9 mouse cellular contexts compared by ENCODE assay signal in genomic region chr8:84657680-84658079, GRCm38 (mm10). TPM values are rescaled to one million over a fixed set of nuclear protein-coding genes. Genes with fewer than 3 reads are reported as not detected.
A peak's percentile ranks its signal among the peaks of the same experiment; 100 is the strongest.
DNase-seq lines count a peak whose midpoint lies in the region; ATAC-seq and TF ChIP-seq lines count a peak whose summit lies in the region.
"Had no signal": no experiment of that assay in that cellular context is flagged by ENCODE, and none has a peak within 500 bp of the region (broad histone marks: within the 10 kb centered on the region; RNA-seq: fewer than 3 reads in every experiment).

No protein-coding gene starts in this region.

- 0 out of 2 replicates have a peak overlapping the region, but pooled peaks have one; percentile 5 for H3K4me2 ChIP-seq in embryonic facial prominence, embryonic 12.5 days (replicated peaks)

- no peak for TF ChIP-seq POLR2A in small intestine, adult 2 months (IDR thresholded peaks at IDR 0.05; ENCODE audit: low read depth, low read length)

- DNase-seq in lung, adult 18-20 months = peak; percentile 63 to 73
- DNase-seq in lung, postnatal 25 days (ENCODE audit: low spot score) = no peak
- peak; percentile 46 for DNase-seq in kidney, postnatal 14 days
- DNase-seq in retina, embryonic 14.5 days (ENCODE audit: low spot score) = no peak
- DNase-seq in cerebellum, postnatal 10 days = no peak

- no peaks in the 10 kb centered on the region for H3K9me3 ChIP-seq in embryonic facial prominence, embryonic 12.5 days
- H3K9me3 ChIP-seq: midbrain, embryonic 15.5 days had no signal

- H3K4me3 ChIP-seq in embryonic facial prominence, embryonic 12.5 days = no peak overlapping the region
- no peak overlapping the region for H3K4me3 ChIP-seq in small intestine, adult 2 months (ENCODE audit: low read depth, low read length)
- H3K4me3 ChIP-seq: midbrain, embryonic 15.5 days had no signal

- ATAC-seq in embryonic facial prominence, embryonic 12.5 days (ENCODE audit: insufficient number of reproducible peaks, insufficient read depth, low FRiP score, low TSS enrichment) = no peak
- ATAC-seq: forebrain, embryonic 14.5 days; midbrain, embryonic 15.5 days had no signal

- TF ChIP-seq CTCF in small intestine, adult 2 months (IDR thresholded peaks at IDR 0.05; ENCODE audit: extremely low read depth, insufficient read length, insufficient replicate concordance, low read depth, low read length) = no peak

- H3K9ac ChIP-seq in embryonic facial prominence, embryonic 12.5 days = no peak overlapping the region
- H3K9ac ChIP-seq: midbrain, embryonic 15.5 days had no signal

- H3K4me1 ChIP-seq in embryonic facial prominence, embryonic 12.5 days = peaks cover 55% of the 10 kb centered on the region
- peaks cover 14% of the 10 kb centered on the region for H3K4me1 ChIP-seq in small intestine, adult 2 months (ENCODE audit: control insufficient read depth, insufficient read depth, insufficient read length, low read length)

- WGBS in embryonic facial prominence, embryonic 12.5 days = 38% methylated on average over 4 of the region's 4 CpGs
- WGBS in small intestine, adult 2 months = 27% methylated on average over 4 of the region's 4 CpGs

- H3K36me3 ChIP-seq in embryonic facial prominence, embryonic 12.5 days = no peaks in the 10 kb centered on the region
- no peaks in the 10 kb centered on the region for H3K36me3 ChIP-seq in small intestine, adult 2 months (ENCODE audit: control insufficient read depth, insufficient read depth, low read length)
- H3K36me3 ChIP-seq: midbrain, embryonic 15.5 days had no signal

- peak overlapping the region; percentile 98 for H3K27ac ChIP-seq in embryonic facial prominence, embryonic 12.5 days
- H3K27ac ChIP-seq in small intestine, adult 2 months (ENCODE audit: insufficient read depth, low read depth, low read length) = peak overlapping the region; percentile 93

- no peaks in the 10 kb centered on the region for H3K27me3 ChIP-seq in embryonic facial prominence, embryonic 12.5 days
- H3K27me3 ChIP-seq in small intestine, adult 2 months (ENCODE audit: control insufficient read depth, insufficient read depth, low read length) = no peaks in the 10 kb centered on the region
- H3K27me3 ChIP-seq: midbrain, embryonic 15.5 days had no signal

RNA-seq across cellular contexts. Expression of gene Ier2, which starts 5.0 kb away (rescaled TPM):
- 94.5 and 97.0 TPM in 2 replicates for polyA plus RNA-seq in embryonic facial prominence, embryonic 12.5 days (2016; fragmentation: Nextera tagmentation; extraction: Ambion mirVana)
- polyA plus RNA-seq in small intestine, adult 2 months (2012; rRNA removed) = 37.0 and 72.7 TPM in 2 replicates

RNA-seq across cellular contexts. Expression of gene Trmt1, which starts 28.4 kb away (rescaled TPM):
- 71.2 and 73.6 TPM in 2 replicates for polyA plus RNA-seq in embryonic facial prominence, embryonic 12.5 days (2016; fragmentation: Nextera tagmentation; extraction: Ambion mirVana)
- 38.3 and 55.2 TPM in 2 replicates for polyA plus RNA-seq in small intestine, adult 2 months (2012; rRNA removed)

RNA-seq across cellular contexts. Expression of gene Nacc1, which starts 30.0 kb away (rescaled TPM):
- polyA plus RNA-seq in embryonic facial prominence, embryonic 12.5 days (2016; fragmentation: Nextera tagmentation; extraction: Ambion mirVana) = 19.4 and 20.8 TPM in 2 replicates
- 57.2 and 104 TPM in 2 replicates for polyA plus RNA-seq in small intestine, adult 2 months (2012; rRNA removed)

RNA-seq across cellular contexts. Expression of gene Lyl1, which starts 43.6 kb away (rescaled TPM):
- 4.9 and 5.0 TPM in 2 replicates for polyA plus RNA-seq in embryonic facial prominence, embryonic 12.5 days (2016; fragmentation: Nextera tagmentation; extraction: Ambion mirVana)
- 4.2 and 8.2 TPM in 2 replicates for polyA plus RNA-seq in small intestine, adult 2 months (2012; rRNA removed)

Comparison
In these comparisons a context has a peak if more than half of its experiments do, and no peak if none do; other contexts are left out.
1. DNase-seq: peak in lung, adult 18-20 months (2 of 2) and kidney, postnatal 14 days (single experiment); none in lung, postnatal 25 days (single experiment), retina, embryonic 14.5 days (single experiment) and cerebellum, postnatal 10 days (0 of 2).